Mouse (Mus musculus) midbrain, embryonic 11.5 days (tissue): ENCODE results near the gene Arhgef10l. TPM values are rescaled to one million over a fixed set of nuclear protein-coding genes. Genes with fewer than 3 reads are reported as not detected.

Source experiments
- ATAC-seq: fragments of 200-750 bp; cut with Nextera tagmentation; 2 replicates; pipeline ENCODE4 v1.8.0; 2017; ENCODE audit warnings: moderate TSS enrichment, moderate library complexity; ENCODE audit not compliant: low FRiP score
- DNase-seq: peaks from one replicate; pipeline ENCODE4 v3.0.0; 2015; ENCODE audit warnings: low spot score; ENCODE audit errors: missing footprints
- H3K27ac ChIP-seq: fragments of 300-500 bp; sonication (generic); 2 replicates; pipeline ENCODE4 v1.5.1; 2014; ENCODE audit warnings: low read depth, low read length
- H3K27me3 ChIP-seq: fragments of 300-500 bp; sonication (generic); 2 replicates; pipeline ENCODE4 v1.6.1; 2014; ENCODE audit warnings: mild to moderate bottlenecking, low read length, moderate library complexity, mixed read lengths; ENCODE audit not compliant: control insufficient read depth, insufficient read depth
- H3K36me3 ChIP-seq: fragments of 300-500 bp; sonication (generic); 2 replicates; pipeline ENCODE4 v1.6.1; 2014; ENCODE audit warnings: mild to moderate bottlenecking, low read length, moderate library complexity, mixed read lengths; ENCODE audit not compliant: control insufficient read depth, insufficient read depth
- H3K4me1 ChIP-seq: fragments of 300-500 bp; sonication (generic); 2 replicates; pipeline ENCODE4 v1.6.1; 2014; ENCODE audit warnings: low read length; ENCODE audit not compliant: control insufficient read depth, insufficient read depth
- H3K4me2 ChIP-seq: fragments of 300-500 bp; sonication (generic); 2 replicates; pipeline ENCODE4 v1.6.1; 2014; ENCODE audit warnings: mild to moderate bottlenecking, moderate library complexity
- H3K4me3 ChIP-seq: fragments of 300-500 bp; sonication (generic); 2 replicates; pipeline ENCODE4 v1.5.1; 2014; ENCODE audit warnings: low read depth, low read length
- H3K9ac ChIP-seq: fragments of 300-500 bp; sonication (generic); 2 replicates; pipeline ENCODE4 v1.6.1; 2014; ENCODE audit warnings: low read length
- H3K9me3 ChIP-seq: fragments of 300-500 bp; sonication (generic); 2 replicates; pipeline ENCODE4 v1.6.1; 2016; ENCODE audit warnings: low read length; ENCODE audit not compliant: control insufficient read depth
- WGBS: fragments of 180-500 bp; shearing (Covaris S2); extraction: QIAGEN DNeasy Blood & Tissue Kit; methylation state at CpG from one replicate; pipeline ENCODE4 v1.1.7; 2014; 5-methylcytosine and 5-hydroxymethylcytosine counted together
- polyA plus RNA-seq: library from polyadenylated mRNA; unstranded; fragments of >200 nt; fragmentation: Nextera tagmentation; extraction: Ambion mirVana; gene quantifications from 2 replicates; pipeline ENCODE4 v1.2.1, GENCODE M21; 2014

Gene Arhgef10l
- polyA plus RNA-seq, 1 experiment from 2014 or later, result 18.5 TPM

DNA sequence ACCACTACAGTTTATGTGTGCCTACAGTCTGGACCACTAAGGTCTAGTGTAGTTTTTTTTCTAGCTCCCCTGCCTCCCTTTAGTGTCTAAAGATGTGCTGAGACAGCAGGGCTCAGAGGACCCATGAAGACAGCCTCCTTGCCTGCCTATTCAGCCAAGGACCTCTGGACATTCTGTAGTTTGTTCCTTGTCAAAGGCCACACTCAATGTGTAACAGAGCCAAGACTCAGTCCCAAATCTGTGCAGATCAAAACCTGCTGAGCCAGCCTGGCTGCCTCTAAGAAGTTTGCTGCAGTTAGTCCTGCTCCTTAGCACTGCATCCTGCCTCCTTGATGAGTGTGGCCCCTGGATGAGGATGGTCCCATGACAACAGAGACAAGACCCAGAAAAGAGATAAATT, 156.0 kb downstream of the Arhgef10l start:
- Histone ChIP-seq H3K9ac (no peak overlapping the region), H3K9me3 (no peaks in the 10 kb centered on the region), H3K4me3 (no peak overlapping the region), H3K27me3 (no peaks in the 10 kb centered on the region), H3K4me2 (no peak overlapping the region), H3K36me3 (peaks cover 3% of the 10 kb centered on the region), H3K27ac (no peak overlapping the region), H3K4me1 (no peaks in the 10 kb centered on the region; the same call in 1 of the 2 replicates)
- no peak for DNase-seq
- ATAC-seq, result no peak

GRCm38 (mm10) chr4:140507172-140507714, 158.6 kb downstream of the Arhgef10l start:
- ATAC-seq (no peak), DNase-seq (no peak)
- H3K9me3 ChIP-seq, result no peaks in the 10 kb centered on the region
- H3K36me3 ChIP-seq, result no peaks in the 10 kb centered on the region
- 54% methylated on average over 15 of the region's 15 CpGs for WGBS
- H3K4me2 ChIP-seq, result no peak overlapping the region
- no peak overlapping the region for H3K9ac ChIP-seq
- no peak overlapping the region for H3K27ac ChIP-seq
- no peaks in the 10 kb centered on the region for H3K27me3 ChIP-seq
- no peaks in the 10 kb centered on the region; the same call in 1 of the 2 replicates for H3K4me1 ChIP-seq
- H3K4me3 ChIP-seq, result no peak overlapping the region

DNA sequence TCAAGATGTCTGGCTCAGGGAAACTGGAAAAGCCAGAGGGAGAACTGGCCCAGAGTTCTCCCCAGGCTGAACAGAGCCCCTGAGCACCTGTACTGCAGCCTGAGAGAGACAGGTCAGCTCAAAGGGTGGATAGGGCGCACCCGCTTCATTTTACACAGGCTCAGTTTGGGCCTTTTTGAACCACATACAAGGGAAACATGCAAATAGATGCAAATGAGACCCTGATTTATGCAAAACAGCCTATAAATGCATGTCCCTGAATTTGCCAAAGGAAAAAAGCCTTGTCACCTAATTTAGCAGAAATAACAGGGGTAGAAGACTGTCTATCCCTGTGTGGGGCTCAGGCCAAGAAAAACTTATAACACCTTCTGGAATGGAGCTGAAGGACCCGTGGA, 160.2 kb downstream of the Arhgef10l start:
- Histone ChIP-seq H3K4me2 (no peak overlapping the region), H3K4me1 (no peaks in the 10 kb centered on the region; the same call in 1 of the 2 replicates), H3K27me3 (no peaks in the 10 kb centered on the region), H3K36me3 (no peaks in the 10 kb centered on the region), H3K9ac (no peak overlapping the region), H3K4me3 (no peak overlapping the region), H3K9me3 (no peaks in the 10 kb centered on the region), H3K27ac (no peak overlapping the region)
- ATAC-seq, result no peak
- 98% methylated on average over 3 of the region's 3 CpGs for WGBS
- DNase-seq, result no peak

GRCm38 (mm10) chr4:140504921-140505607, 160.7 kb downstream of the Arhgef10l start:
- Histone ChIP-seq H3K9ac (no peak overlapping the region), H3K36me3 (no peaks in the 10 kb centered on the region), H3K4me3 (no peak overlapping the region), H3K27ac (no peak overlapping the region), H3K4me1 (no peaks in the 10 kb centered on the region; the same call in 1 of the 2 replicates), H3K9me3 (no peaks in the 10 kb centered on the region), H3K4me2 (no peak overlapping the region), H3K27me3 (no peaks in the 10 kb centered on the region)
- 74% methylated on average over 19 of the region's 19 CpGs for WGBS
- ATAC-seq (no peak), DNase-seq (no peak)

DNA sequence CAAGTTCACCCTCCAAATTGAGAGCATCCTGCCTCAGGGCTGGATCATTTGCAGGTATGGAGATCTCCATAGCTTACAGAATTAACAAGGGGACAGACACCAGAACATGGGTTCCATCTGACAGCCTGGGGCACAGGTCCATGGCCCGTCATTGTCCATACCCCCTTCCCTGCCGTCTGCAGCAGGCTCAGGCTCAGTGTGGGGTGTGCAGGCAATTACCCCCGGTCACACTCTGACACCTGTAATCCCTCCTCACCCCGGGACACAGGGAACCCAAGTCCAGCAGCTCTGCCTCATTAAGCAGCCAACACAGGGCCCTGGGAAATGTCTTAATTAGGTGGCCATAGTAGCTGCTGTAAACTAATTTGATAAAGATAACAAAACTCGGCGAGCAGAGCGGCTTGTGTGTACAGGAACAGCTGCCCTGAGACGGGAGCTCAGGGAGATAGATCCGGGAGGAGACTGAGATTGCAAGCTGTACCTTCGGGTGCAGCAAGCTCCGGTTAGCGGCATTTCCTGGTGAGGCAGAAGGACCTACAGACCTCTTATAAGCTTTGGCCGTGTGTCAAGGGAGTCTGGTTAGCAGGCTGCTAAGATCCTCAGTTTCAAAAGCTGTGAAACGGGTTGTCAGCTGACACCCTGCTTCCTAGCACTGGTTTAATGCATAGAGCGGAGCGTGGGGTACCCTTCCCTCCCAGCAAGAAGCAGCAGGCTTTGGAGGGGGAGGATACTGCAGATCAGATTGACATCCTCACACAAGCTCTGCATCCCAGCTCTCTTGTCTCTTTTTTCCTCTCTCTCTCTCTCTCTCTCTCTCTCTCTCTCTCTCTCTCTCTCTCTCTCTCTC, 161.5 kb downstream of the Arhgef10l start:
- H3K9ac ChIP-seq, result no peak overlapping the region
- no peaks in the 10 kb centered on the region for H3K9me3 ChIP-seq
- no peak overlapping the region for H3K4me2 ChIP-seq
- 36% methylated on average over 16 of the region's 16 CpGs for WGBS
- no peak overlapping the region for H3K27ac ChIP-seq
- no peak for ATAC-seq
- no peak overlapping the region for H3K4me3 ChIP-seq
- no peak for DNase-seq
- H3K36me3 ChIP-seq, result no peaks in the 10 kb centered on the region
- no peaks in the 10 kb centered on the region for H3K27me3 ChIP-seq
- no peaks in the 10 kb centered on the region; the same call in 1 of the 2 replicates for H3K4me1 ChIP-seq

- no peak for DNase-seq
- H3K9me3 ChIP-seq, result no peaks in the 10 kb centered on the region
- H3K9ac ChIP-seq, result no peak overlapping the region
- ATAC-seq, result no peak
- WGBS, result 69% methylated on average over 7 of the region's 7 CpGs
- no peak overlapping the region for H3K27ac ChIP-seq
- no peak overlapping the region for H3K4me3 ChIP-seq
- peaks cover 2% of the 10 kb centered on the region; the same call in 1 of the 2 replicates for H3K4me1 ChIP-seq
- H3K36me3 ChIP-seq, result no peaks in the 10 kb centered on the region
- no peak overlapping the region for H3K4me2 ChIP-seq
- no peaks in the 10 kb centered on the region for H3K27me3 ChIP-seq
Measured at GRCm38 (mm10) chr4:140500766-140501165, 165.0 kb downstream of the Arhgef10l start.

GRCm38 (mm10) chr4:140499571-140499970, 166.2 kb downstream of the Arhgef10l start:
- H3K36me3 ChIP-seq, result no peaks in the 10 kb centered on the region
- H3K9me3 ChIP-seq, result no peaks in the 10 kb centered on the region
- H3K4me1 ChIP-seq, result peaks cover 2% of the 10 kb centered on the region; the same call in 1 of the 2 replicates
- no peak for ATAC-seq
- no peak overlapping the region for H3K4me2 ChIP-seq
- WGBS, result 84% methylated on average over 6 of the region's 6 CpGs
- no peak overlapping the region for H3K9ac ChIP-seq
- H3K27me3 ChIP-seq, result no peaks in the 10 kb centered on the region
- no peak for DNase-seq
- H3K27ac ChIP-seq, result no peak overlapping the region
- H3K4me3 ChIP-seq, result no peak overlapping the region

DNA sequence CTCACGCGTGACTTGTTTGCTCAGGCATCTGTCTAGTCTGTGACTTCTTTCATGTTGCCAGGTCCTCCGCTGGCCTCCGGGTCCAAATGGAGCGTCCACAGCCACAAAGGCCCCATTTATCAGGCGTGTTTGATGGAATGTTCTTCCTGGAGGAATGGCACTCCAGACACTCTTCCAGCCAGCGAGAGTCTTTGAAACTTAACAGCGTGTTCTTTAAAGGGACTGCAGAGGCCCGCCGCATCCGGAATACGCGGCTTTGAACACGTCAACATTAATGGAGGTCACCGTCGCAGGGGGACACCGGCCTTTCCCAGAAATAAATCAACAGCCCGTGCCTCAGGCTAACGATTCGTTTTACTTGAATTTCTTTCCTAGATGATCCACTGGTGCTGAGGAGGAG, 168.6 kb downstream of the Arhgef10l start:
- 89% methylated on average over 20 of the region's 20 CpGs for WGBS
- Histone ChIP-seq H3K9me3 (no peaks in the 10 kb centered on the region), H3K9ac (no peak overlapping the region), H3K4me2 (no peak overlapping the region), H3K27ac (no peak overlapping the region), H3K4me3 (no peak overlapping the region), H3K27me3 (no peaks in the 10 kb centered on the region), H3K4me1 (peaks cover 2% of the 10 kb centered on the region; the same call in 1 of the 2 replicates), H3K36me3 (no peaks in the 10 kb centered on the region)
- no peak for ATAC-seq
- no peak for DNase-seq

- H3K36me3 ChIP-seq, result no peaks in the 10 kb centered on the region
- no peak overlapping the region for H3K4me3 ChIP-seq
- H3K9ac ChIP-seq, result no peak overlapping the region
- 53% methylated on average over 5 of the region's 5 CpGs for WGBS
- H3K9me3 ChIP-seq, result no peaks in the 10 kb centered on the region
- H3K4me2 ChIP-seq, result no peak overlapping the region
- H3K27me3 ChIP-seq, result no peaks in the 10 kb centered on the region
- no peak for ATAC-seq
- H3K27ac ChIP-seq, result no peak overlapping the region
- DNase-seq, result no peak
- H3K4me1 ChIP-seq, result no peaks in the 10 kb centered on the region
Measured at GRCm38 (mm10) chr4:140491555-140491954, 174.3 kb downstream of the Arhgef10l start.
